In genomic region chr5:20568966-20569365, GRCm38 (mm10) we compare ENCODE assay signal across 30 mouse cellular contexts.
DNase-seq lines count a peak whose midpoint lies in the region; ATAC-seq and TF ChIP-seq lines count a peak whose summit lies in the region.
"Had no signal": no experiment of that assay in that cellular context is flagged by ENCODE, and none has a peak within 500 bp of the region (broad histone marks: within the 10 kb centered on the region; RNA-seq: fewer than 3 reads in every experiment).

No protein-coding gene starts in this region.

- no peak for ATAC-seq in CD4-positive, CD25-positive, alpha-beta regulatory T cell, adult 4 months
- ATAC-seq: midbrain, embryonic 13.5 days had no signal

- intact Hi-C loops in left cerebral cortex, adult 2 months (cut with DNase I), result loop anchor here (1.0 to 5.0 kb wide), 4 partner anchors 46 to 133 kb away; no protein-coding TSS in a partner anchor
- intact Hi-C loops in left cerebral cortex, postnatal 4 days (cut with DNase I), result no loop called here
- intact Hi-C loops in left cerebral cortex, postnatal 25 days (cut with DNase I), result loop anchor here (2.0 to 5.0 kb wide), 2 partner anchors 46 to 122 kb away; no protein-coding TSS in a partner anchor

- no peak for TF ChIP-seq CTCF in left cerebral cortex, adult 2 months (IDR thresholded peaks at IDR 0.05)

- H3K4me3 ChIP-seq in left cerebral cortex, adult 2 months, result no peak overlapping the region
- H3K4me3 ChIP-seq: erythroblast, embryonic 14.5 days; hindbrain, embryonic 10.5 days; hindbrain, embryonic 15.5 days; limb, embryonic 10.5 days; limb, embryonic 15.5 days; liver, embryonic 13.5 days; megakaryocyte, embryonic 14.5 days; midbrain, embryonic 13.5 days; neural tube, embryonic 15.5 days had no signal

- DNase-seq in heart, adult 11 months, result peak; percentile 63
- DNase-seq in heart, adult 9 months (ENCODE audit: low spot score in 2 of 2), result no peak
- DNase-seq in left cerebral cortex, adult 2 months (ENCODE audit: extremely low spot score in 1 of 2, low spot score in 2 of 2), result peak; percentile 32 to 48
- DNase-seq in left cerebral cortex, postnatal 4 days, result no peak
- peak; percentile 25 to 56 for DNase-seq in left cerebral cortex, postnatal 25 days (ENCODE audit: low spot score in 2 of 2)
- DNase-seq in right cerebral cortex, postnatal 14 days, result peak; percentile 31
- DNase-seq in thymus, postnatal 10 days (ENCODE audit: low spot score in 2 of 2), result no peak
- DNase-seq: adrenal gland, postnatal 14 days; cerebellum, adult 18-20 months; cerebellum, postnatal 10 days; forebrain, postnatal 0 days; gastrocnemius, postnatal 25 days; heart, postnatal 14 days; kidney, adult 18-20 months; kidney, postnatal 4 days; liver, embryonic 13.5 days; lung, postnatal 4 days; retina, postnatal 1 day; thymus, adult 18-20 months; thymus, postnatal 36 days had no signal

- peak overlapping the region; percentile 94 for H3K27ac ChIP-seq in left cerebral cortex, adult 2 months
- H3K27ac ChIP-seq: hindbrain, embryonic 10.5 days; hindbrain, embryonic 15.5 days; limb, embryonic 10.5 days; limb, embryonic 15.5 days; liver, embryonic 13.5 days; midbrain, embryonic 13.5 days; neural tube, embryonic 15.5 days; stomach, postnatal 0 days had no signal

Comparison
In these comparisons a context has a peak if more than half of its experiments do, and no peak if none do; other contexts are left out.
1. DNase-seq: peak in heart, adult 11 months (single experiment), left cerebral cortex, adult 2 months (2 of 2), left cerebral cortex, postnatal 25 days (2 of 2) and right cerebral cortex, postnatal 14 days (single experiment); none in heart, adult 9 months (0 of 2), left cerebral cortex, postnatal 4 days (single experiment) and thymus, postnatal 10 days (0 of 2).